Mouse (Mus musculus): ENCODE results near the gene Tpm3.

Gene Tpm3

GRCm38 (mm10) chr3:90136660-90137059, 64.2 kb downstream of the Tpm3 start:
- DNase-seq (ENCODE audit: low read depth, low spot score) = peak; percentile 87

- DNase-seq (ENCODE audit: low read depth, low spot score) = no peak
Observed at GRCm38 (mm10) chr3:90137606-90138005, 65.2 kb downstream of the Tpm3 start.

DNA sequence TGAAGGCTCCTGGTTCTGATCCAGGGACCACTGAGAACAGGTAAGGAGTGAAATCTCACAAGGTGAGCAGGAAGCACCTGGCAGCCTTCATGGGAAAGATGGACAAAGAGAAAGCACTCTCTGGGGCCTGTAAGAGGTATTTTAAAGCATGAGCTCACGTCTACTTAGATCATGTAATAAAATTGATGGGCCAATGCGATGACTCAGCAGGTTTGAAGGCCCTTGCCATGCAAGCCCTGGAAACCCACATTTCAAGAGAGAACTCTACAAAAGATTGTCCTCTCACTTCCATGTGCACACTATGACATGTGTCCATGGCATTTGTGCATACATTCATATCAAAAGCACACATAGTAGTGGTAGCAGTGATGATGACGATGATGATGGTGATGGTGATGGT, 67.5 kb downstream of the Tpm3 start:
- DNase-seq (ENCODE audit: low read depth, low spot score) = no peak

GRCm38 (mm10) chr3:90145461-90145860, 73.0 kb downstream of the Tpm3 start:
- no peak for DNase-seq (ENCODE audit: low read depth, low spot score)

DNA sequence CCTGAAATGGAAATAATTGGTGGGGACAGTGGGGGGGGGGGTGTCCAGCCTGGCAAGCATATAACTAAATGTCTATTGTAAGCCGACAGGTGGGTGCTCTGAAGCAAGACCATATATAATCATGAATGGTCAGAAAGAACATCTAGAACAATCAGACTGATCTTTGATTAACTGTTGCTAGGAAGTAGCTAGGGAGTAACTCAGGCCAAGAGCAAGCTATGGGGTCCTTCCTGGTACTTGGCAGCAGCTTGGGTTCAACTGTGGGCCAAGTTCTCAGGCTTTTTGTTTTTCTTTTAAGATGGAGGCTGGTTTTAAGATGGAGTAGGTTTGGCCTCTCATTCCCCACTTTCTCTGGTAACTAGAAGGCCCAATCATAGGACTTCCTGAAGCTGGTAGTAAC, 74.2 kb downstream of the Tpm3 start:
- no peak for DNase-seq (ENCODE audit: low read depth, low spot score)
